Mouse (Mus musculus) E14TG2a.4 (cell line): ENCODE measurements around the gene Gm37240.

ENCODE experiments used
- CTCF ChIP-seq: conservative IDR thresholded peaks from 2 replicates; pipeline ENCODE4 v1.5.1; 2014; ENCODE audit warnings: low read length
- NANOG ChIP-seq: IDR thresholded peaks from 2 replicates; pipeline ENCODE4 v1.6.1; 2014; ENCODE audit warnings: borderline replicate concordance, low read length, mixed read lengths
- POU5F1 ChIP-seq: IDR thresholded peaks from 2 replicates; pipeline ENCODE4 v1.6.1; 2014; ENCODE audit warnings: low read length, borderline replicate concordance

DNA sequence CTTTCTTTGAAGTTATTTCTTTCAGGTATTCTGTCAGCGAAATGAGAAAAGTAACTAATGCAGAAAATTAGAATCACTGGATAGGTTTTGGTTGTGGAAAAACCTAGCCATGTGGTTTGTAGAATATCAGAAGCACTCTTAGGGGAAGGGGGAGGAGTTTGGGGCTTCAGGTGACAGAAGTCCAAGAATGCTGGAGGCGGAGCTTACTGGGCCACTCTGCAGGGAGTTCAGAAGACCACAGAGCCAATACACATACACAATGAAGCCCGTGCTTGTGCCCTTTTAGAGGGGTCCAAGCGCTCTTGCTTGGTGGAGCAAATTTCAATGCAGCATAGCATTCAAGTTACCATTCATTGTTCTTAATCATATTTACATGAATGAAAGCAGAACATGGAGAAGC, 138.5 kb downstream of the Gm37240 start:
- no peak for TF ChIP-seq CTCF
- no peak for TF ChIP-seq POU5F1
- no peak for TF ChIP-seq NANOG
